Mouse (Mus musculus) MEL (cell line): ENCODE results near the gene Dgkg.

Experiments
- BHLHE40 ChIP-seq: IDR thresholded peaks from 2 replicates; pipeline ENCODE4 v1.6.1; 2012; ENCODE audit warnings: low read depth, mild to moderate bottlenecking, inconsistent platforms, low read length, improper control_type of control experiment, borderline replicate concordance
- CTCF ChIP-seq, 3 experiments: IDR thresholded peaks in 2 of 3; conservative IDR thresholded peaks in 1 of 3; 2 replicates each; pipeline ENCODE4 v1.5.1; 2011 to 2012; ENCODE audit warnings: low read length in 3 of 3, low read depth in 2 of 3, mild to moderate bottlenecking in 2 of 3, improper control_type of control experiment in 1 of 3, inconsistent platforms in 1 of 3, mixed read lengths in 1 of 3, moderate library complexity in 1 of 3; ENCODE audit not compliant: control insufficient read depth in 1 of 3, insufficient read depth in 1 of 3, poor library complexity in 1 of 3, severe bottlenecking in 1 of 3
- EP300 ChIP-seq, 2 experiments: IDR thresholded peaks; 2 replicates each; pipeline ENCODE4 v1.6.1; 2011; ENCODE audit warnings: improper control_type of control experiment in 2 of 2, low read length in 2 of 2, low read depth in 1 of 2, mild to moderate bottlenecking in 1 of 2
- KAT2A ChIP-seq: conservative IDR thresholded peaks from 2 replicates; pipeline ENCODE4 v1.6.1; 2012; ENCODE audit warnings: low read depth, low read length, improper control_type of control experiment, inconsistent platforms
- MAFK ChIP-seq: IDR thresholded peaks from 2 replicates; pipeline ENCODE4 v1.6.1; 2011; ENCODE audit warnings: low read depth, mild to moderate bottlenecking, low read length, improper control_type of control experiment, borderline replicate concordance
- MAX ChIP-seq: IDR thresholded peaks from 2 replicates; pipeline ENCODE4 v1.6.1; 2011; ENCODE audit warnings: low read length, improper control_type of control experiment
- NELFE ChIP-seq: IDR thresholded peaks from 2 replicates; pipeline ENCODE4 v1.6.1; 2011; ENCODE audit warnings: low read depth, low read length, improper control_type of control experiment
- POLR2A ChIP-seq, 2 experiments: IDR thresholded peaks; 2 replicates each; pipeline ENCODE4 v1.6.1; 2011 to 2012; ENCODE audit warnings: low read length in 2 of 2, mild to moderate bottlenecking in 2 of 2, control low read depth in 1 of 2, improper control_type of control experiment in 1 of 2, low read depth in 1 of 2, moderate library complexity in 1 of 2; ENCODE audit not compliant: control insufficient read depth in 1 of 2, insufficient read depth in 1 of 2, poor library complexity in 1 of 2
- SIN3A ChIP-seq: IDR thresholded peaks from 2 replicates; pipeline ENCODE4 v1.6.1; 2012; ENCODE audit warnings: low read length, improper control_type of control experiment, inconsistent platforms
- SMC3 ChIP-seq: IDR thresholded peaks from 2 replicates; pipeline ENCODE4 v1.6.1; 2011; ENCODE audit warnings: low read depth, low read length, improper control_type of control experiment
- TBP ChIP-seq: IDR thresholded peaks from 2 replicates; pipeline ENCODE4 v1.8.0; 2011; ENCODE audit warnings: low read depth, low read length, improper control_type of control experiment
- UBTF ChIP-seq: IDR thresholded peaks from 2 replicates; pipeline ENCODE4 v1.6.1; 2012; ENCODE audit warnings: low read depth, mild to moderate bottlenecking, inconsistent platforms, low read length, improper control_type of control experiment, moderate library complexity, borderline replicate concordance; ENCODE audit not compliant: insufficient read depth
- USF1 ChIP-seq: IDR thresholded peaks from 2 replicates; pipeline ENCODE4 v1.6.1; 2014; ENCODE audit warnings: low read depth, mild to moderate bottlenecking, inconsistent platforms, low read length, improper control_type of control experiment, moderate library complexity

GRCm38 (mm10) chr16:22452082-22452481 is 204.9 kb downstream of the Dgkg start:
- no peak for TF ChIP-seq CTCF (IDR thresholded peaks at IDR 0.05 in 2 of 3, conservative IDR thresholded peaks at IDR 0.05 in 1 of 3; ENCODE audit: control insufficient read depth in 1 of 3, insufficient read depth in 1 of 3, low read depth in 2 of 3, low read length in 3 of 3, poor library complexity in 1 of 3, severe bottlenecking in 1 of 3)
- TF ChIP-seq TBP: no peak
- no peak for TF ChIP-seq POLR2A (IDR thresholded peaks at IDR 0.05; ENCODE audit: control insufficient read depth in 1 of 2, insufficient read depth in 1 of 2, low read depth in 1 of 2, low read length in 2 of 2, poor library complexity in 1 of 2)
- no peak for TF ChIP-seq KAT2A
- no peak for TF ChIP-seq SIN3A
- TF ChIP-seq USF1: no peak
- no peak for TF ChIP-seq UBTF
- no peak for TF ChIP-seq BHLHE40
- TF ChIP-seq SMC3: no peak
- TF ChIP-seq MAX: no peak
- no peak for TF ChIP-seq NELFE
- no peak for TF ChIP-seq MAFK
- TF ChIP-seq EP300 (IDR thresholded peaks at IDR 0.05; ENCODE audit: low read depth in 1 of 2, low read length in 2 of 2): no peak
